Mouse (Mus musculus) testis, adult 2 months (tissue): ENCODE results near the gene Nr1h3. TPM values are rescaled to one million over a fixed set of nuclear protein-coding genes. Genes with fewer than 3 reads are reported as not detected.

Source experiments
- H3K27ac ChIP-seq: fragments of 200-500 bp; 2 replicates; pipeline ENCODE4 v1.5.1; 2012; ENCODE audit warnings: low read depth, low read length; ENCODE audit not compliant: control insufficient read depth, insufficient read depth
- H3K27me3 ChIP-seq: fragments of 200-500 bp; 2 replicates; pipeline ENCODE4 v1.6.1; 2012; ENCODE audit warnings: mild to moderate bottlenecking, low read length, moderate library complexity; ENCODE audit not compliant: control insufficient read depth, insufficient read depth
- H3K36me3 ChIP-seq: fragments of 200-500 bp; 2 replicates; pipeline ENCODE4 v1.6.1; 2012; ENCODE audit warnings: mild to moderate bottlenecking, low read length; ENCODE audit not compliant: control insufficient read depth, insufficient read depth
- H3K4me1 ChIP-seq: fragments of 200-500 bp; 2 replicates; pipeline ENCODE4 v1.6.1; 2012; ENCODE audit warnings: low read length; ENCODE audit not compliant: control insufficient read depth, insufficient read depth
- H3K4me3 ChIP-seq: fragments of 200-500 bp; 2 replicates; pipeline ENCODE4 v1.5.1; 2012; ENCODE audit warnings: low read depth, mild to moderate bottlenecking, low read length, moderate library complexity, mixed read lengths; ENCODE audit not compliant: control insufficient read depth
- CTCF ChIP-seq: fragments of 200-500 bp; IDR thresholded peaks from 2 replicates; pipeline ENCODE4 v1.5.1; 2012; ENCODE audit warnings: low read depth, mild to moderate bottlenecking, inconsistent platforms, low read length, moderate library complexity; ENCODE audit not compliant: control insufficient read depth, insufficient read depth, insufficient replicate concordance
- POLR2A ChIP-seq: fragments of 200-500 bp; IDR thresholded peaks from 2 replicates; pipeline ENCODE4 v1.6.1; 2012; ENCODE audit warnings: low read depth, mild to moderate bottlenecking, inconsistent platforms, low read length, moderate library complexity; ENCODE audit not compliant: control insufficient read depth
- polyA plus RNA-seq: library from polyadenylated mRNA; depleted of rRNA; stranded (reverse); fragments of >200 nt; gene quantifications from 2 replicates; pipeline ENCODE4 v1.2.3, GENCODE M21; 2012

Nr1h3 gene
- polyA plus RNA-seq, 1 experiment, result 20.0 TPM

- Histone ChIP-seq H3K4me1 (no peaks in the 10 kb centered on the region), H3K27ac (no peak overlapping the region), H3K27me3 (no peaks in the 10 kb centered on the region), H3K36me3 (peaks cover 6% of the 10 kb centered on the region), H3K4me3 (no peak overlapping the region)
- TF ChIP-seq POLR2A, result no peak
- no peak for TF ChIP-seq CTCF
Measured at GRCm38 (mm10) chr2:91169587-91170322, 32.9 kb downstream of the Nr1h3 start.

DNA sequence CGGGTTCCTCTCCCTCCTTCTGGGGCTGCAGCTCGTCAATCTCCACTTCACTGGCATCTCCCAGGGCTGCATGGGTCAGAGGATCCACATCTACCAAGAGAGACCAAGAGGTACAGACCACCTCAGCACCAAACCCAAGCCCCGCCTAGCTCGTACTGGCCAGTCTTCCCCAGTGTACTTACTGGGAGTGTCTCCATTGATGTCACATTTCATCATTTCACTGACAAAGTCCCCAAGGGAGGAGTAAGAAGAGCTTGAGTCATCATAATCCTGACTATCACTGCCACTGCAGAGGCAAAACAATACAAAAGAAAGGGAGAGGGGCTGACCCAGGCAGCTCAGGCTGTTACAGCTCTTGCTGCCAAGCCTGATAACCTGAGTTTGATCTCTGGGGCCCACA is 35.0 kb downstream of the Nr1h3 start:
- Histone ChIP-seq H3K27me3 (no peaks in the 10 kb centered on the region), H3K36me3 (peaks cover 6% of the 10 kb centered on the region), H3K27ac (no peak overlapping the region), H3K4me1 (no peaks in the 10 kb centered on the region), H3K4me3 (no peak overlapping the region)
- TF ChIP-seq CTCF (no peak), POLR2A (no peak)

GRCm38 (mm10) chr2:91164991-91165390 is 37.6 kb downstream of the Nr1h3 start:
- no peak for TF ChIP-seq POLR2A
- no peak for TF ChIP-seq CTCF
- Histone ChIP-seq H3K4me3 (no peak overlapping the region), H3K27me3 (no peaks in the 10 kb centered on the region), H3K4me1 (no peaks in the 10 kb centered on the region), H3K36me3 (peaks cover 4% of the 10 kb centered on the region), H3K27ac (no peak overlapping the region)

DNA sequence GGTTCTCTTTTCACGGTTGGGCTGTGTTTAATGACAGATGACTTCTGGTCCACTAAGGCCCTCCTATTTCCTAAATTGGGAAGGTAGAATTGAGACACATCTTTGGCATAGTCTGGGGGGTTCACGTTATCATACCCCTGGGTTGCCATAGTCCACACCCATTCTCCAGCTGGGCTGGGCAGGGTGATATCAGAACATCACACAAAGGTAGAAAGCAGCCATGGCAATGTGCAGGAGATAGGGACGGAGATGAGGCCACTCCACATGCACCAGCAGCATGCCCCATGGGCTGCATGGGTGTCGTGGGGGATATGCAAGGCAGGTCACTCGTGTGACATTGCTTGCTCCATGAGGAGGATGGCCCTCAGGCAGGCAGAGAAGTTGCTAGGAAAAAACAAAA is 39.1 kb downstream of the Nr1h3 start:
- H3K27ac ChIP-seq, result no peak overlapping the region

GRCm38 (mm10) chr2:91162952-91163351 is 39.7 kb downstream of the Nr1h3 start:
- Histone ChIP-seq H3K36me3 (peaks cover 4% of the 10 kb centered on the region), H3K27me3 (no peaks in the 10 kb centered on the region), H3K4me3 (no peak overlapping the region), H3K4me1 (no peaks in the 10 kb centered on the region), H3K27ac (no peak overlapping the region)
- no peak for TF ChIP-seq CTCF
- no peak for TF ChIP-seq POLR2A

More for the DNA sequence above, 39.1 kb downstream of the Nr1h3 start:
- peaks cover 4% of the 10 kb centered on the region for H3K36me3 ChIP-seq
- TF ChIP-seq CTCF, result no peak
- no peak for TF ChIP-seq POLR2A
- no peak overlapping the region for H3K4me3 ChIP-seq
- no peaks in the 10 kb centered on the region for H3K4me1 ChIP-seq
- no peaks in the 10 kb centered on the region for H3K27me3 ChIP-seq

DNA sequence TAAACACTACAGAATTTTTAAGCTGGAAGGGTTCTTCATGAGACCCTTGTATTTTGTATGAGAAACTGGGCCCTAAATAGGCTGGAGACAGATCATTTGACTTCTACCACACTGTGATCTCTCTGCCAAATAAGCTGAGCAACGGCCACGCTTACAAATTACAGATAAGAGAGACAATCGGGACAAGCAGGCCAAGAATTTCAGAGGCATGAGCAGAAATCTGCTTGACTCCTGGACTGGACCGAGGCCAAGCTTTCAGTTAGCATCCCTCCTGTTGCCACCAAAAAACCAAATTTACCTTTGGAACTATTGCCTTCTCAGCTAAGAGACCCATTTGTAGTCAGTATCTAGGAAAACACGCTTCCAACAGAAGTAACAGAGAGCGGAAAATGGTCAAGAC is 42.0 kb downstream of the Nr1h3 start:
- no peak overlapping the region for H3K4me3 ChIP-seq
- TF ChIP-seq POLR2A, result no peak
- TF ChIP-seq CTCF, result no peak
- H3K27me3 ChIP-seq, result no peaks in the 10 kb centered on the region
- H3K4me1 ChIP-seq, result no peaks in the 10 kb centered on the region
- no peak overlapping the region for H3K27ac ChIP-seq
- H3K36me3 ChIP-seq, result peaks cover 4% of the 10 kb centered on the region

- H3K27ac ChIP-seq, result no peak overlapping the region
- H3K36me3 ChIP-seq, result peaks cover 1% of the 10 kb centered on the region; the same call in 1 of the 2 replicates
- no peaks in the 10 kb centered on the region for H3K4me1 ChIP-seq
- no peak for TF ChIP-seq CTCF
- no peak for TF ChIP-seq POLR2A
- no peaks in the 10 kb centered on the region for H3K27me3 ChIP-seq
- no peak overlapping the region for H3K4me3 ChIP-seq
Measured at GRCm38 (mm10) chr2:91157002-91157752, 45.5 kb downstream of the Nr1h3 start.
